In genomic region chr19:46571878-46572244, GRCm38 (mm10) we compare ENCODE assay signal across 9 mouse cellular contexts. TPM values are rescaled to one million over a fixed set of nuclear protein-coding genes. Genes with fewer than 3 reads are reported as not detected.
DNase-seq lines count a peak whose midpoint lies in the region; ATAC-seq lines count a peak whose summit lies in the region.
"Had no signal": no experiment of that assay in that cellular context is flagged by ENCODE, and none has a peak within 500 bp of the region (broad histone marks: within the 10 kb centered on the region; RNA-seq: fewer than 3 reads in every experiment).

No protein-coding gene starts in this region.

- H3K4me3 ChIP-seq in heart, embryonic 14.5 days (ENCODE audit: control insufficient read depth in 1 of 2, insufficient read depth in 1 of 2, low read depth in 1 of 2, low read length in 2 of 2): peak overlapping the region; percentile 88 to 90; a peak in 3 of 4 replicates
- H3K4me3 ChIP-seq in brown adipose tissue, adult 24 weeks (ENCODE audit: insufficient read depth, low read depth, low read length): peak overlapping the region; percentile 33
- peak overlapping the region; percentile 79 for H3K4me3 ChIP-seq in hindbrain, embryonic 13.5 days
- H3K4me3 ChIP-seq in midbrain, embryonic 15.5 days: peak overlapping the region; percentile 73

- peak overlapping the region in 1 of 2 experiments; percentile 55; a peak in 1 of 4 replicates for H3K27ac ChIP-seq in heart, embryonic 14.5 days (replicated peaks in 1 of 2; ENCODE audit: control insufficient read depth in 1 of 2, insufficient read depth in 1 of 2, low read depth in 2 of 2, low read length in 2 of 2)
- H3K27ac ChIP-seq in brown adipose tissue, adult 24 weeks (replicated peaks; ENCODE audit: low read depth, low read length): no peak overlapping the region
- H3K27ac ChIP-seq in hindbrain, embryonic 13.5 days: peak overlapping the region; percentile 90; the same call in 1 of the 2 replicates
- peak overlapping the region; percentile 82 for H3K27ac ChIP-seq in midbrain, embryonic 15.5 days

- no peak for DNase-seq in heart, postnatal 4 days
- DNase-seq in frontal cortex, adult 2 months (ENCODE audit: extremely low spot score in 1 of 2, low spot score in 1 of 2): no peak
- no peak for DNase-seq in layer of hippocampus, postnatal 10 days (ENCODE audit: low spot score in 2 of 2)
- no peak for DNase-seq in cerebellum, adult 9-11 months

- H3K4me1 ChIP-seq in heart, embryonic 14.5 days (ENCODE audit: control insufficient read depth in 2 of 2, insufficient read depth in 2 of 2, low read length in 2 of 2): peaks cover 0 to 12% of the 10 kb centered on the region in 2 experiments; a peak in 2 of 4 replicates
- H3K4me1 ChIP-seq in brown adipose tissue, adult 24 weeks (ENCODE audit: control insufficient read depth, insufficient read depth, insufficient read length, low read length): no peaks in the 10 kb centered on the region; the same call in 1 of the 2 replicates
- H3K4me1 ChIP-seq in hindbrain, embryonic 13.5 days (replicated peaks): peaks cover 36% of the 10 kb centered on the region
- H3K4me1 ChIP-seq in midbrain, embryonic 15.5 days: peaks cover 25% of the 10 kb centered on the region

- ATAC-seq in heart, embryonic 14.5 days (ENCODE audit: insufficient number of reproducible peaks, insufficient read depth, low FRiP score, low read depth): no peak
- ATAC-seq in hindbrain, embryonic 13.5 days (ENCODE audit: low FRiP score): no peak
- ATAC-seq in midbrain, embryonic 15.5 days (replicated peaks): no peak

- no peaks in the 10 kb centered on the region for H3K27me3 ChIP-seq in heart, embryonic 14.5 days (ENCODE audit: control insufficient read depth, insufficient read depth, low read length)
- no peaks in the 10 kb centered on the region for H3K27me3 ChIP-seq in hindbrain, embryonic 13.5 days
- no peaks in the 10 kb centered on the region for H3K27me3 ChIP-seq in midbrain, embryonic 15.5 days (replicated peaks)
- H3K27me3 ChIP-seq: Patski had no signal

- H3K36me3 ChIP-seq in heart, embryonic 14.5 days (ENCODE audit: control insufficient read depth, insufficient read depth, low read length): no peaks in the 10 kb centered on the region
- H3K36me3 ChIP-seq in hindbrain, embryonic 13.5 days: peaks cover 7% of the 10 kb centered on the region
- H3K36me3 ChIP-seq in midbrain, embryonic 15.5 days (replicated peaks): no peaks in the 10 kb centered on the region

- H3K9me3 ChIP-seq in heart, embryonic 14.5 days (ENCODE audit: control insufficient read depth, low read length): no peaks in the 10 kb centered on the region
- H3K9me3 ChIP-seq in hindbrain, embryonic 13.5 days: no peaks in the 10 kb centered on the region
- H3K9me3 ChIP-seq in midbrain, embryonic 15.5 days: no peaks in the 10 kb centered on the region

- WGBS in heart, embryonic 14.5 days: 27% methylated on average over 10 of the region's 10 CpGs
- 15% methylated on average over 10 of the region's 10 CpGs for WGBS in hindbrain, embryonic 13.5 days
- WGBS in midbrain, embryonic 15.5 days: 12% methylated on average over 10 of the region's 10 CpGs

- H3K9ac ChIP-seq in heart, embryonic 14.5 days (ENCODE audit: low read length): peak overlapping the region; percentile 81
- H3K9ac ChIP-seq in hindbrain, embryonic 13.5 days: peak overlapping the region; percentile 89
- H3K9ac ChIP-seq in midbrain, embryonic 15.5 days: peak overlapping the region; percentile 70

- H3K4me2 ChIP-seq in heart, embryonic 14.5 days (ENCODE audit: low read length): peak overlapping the region; percentile 83
- H3K4me2 ChIP-seq in hindbrain, embryonic 13.5 days: peak overlapping the region; percentile 71
- H3K4me2 ChIP-seq in midbrain, embryonic 15.5 days: peak overlapping the region; percentile 83

RNA-seq across cellular contexts. Expression of gene Arl3, which starts 1.1 kb away (rescaled TPM):
- 54.4 and 72.5 TPM in 2 replicates for polyA plus RNA-seq in heart, embryonic 14.5 days (2014; fragmentation: Nextera tagmentation; extraction: Ambion mirVana)
- total RNA-seq in heart, postnatal 4 days (2021): 10 to 100 TPM; 29.6 to 31.1 TPM
- polyA plus RNA-seq in brown adipose tissue, adult 24 weeks (2012; ENCODE audit: insufficient read depth, insufficient read length, missing spikeins): 44.9 and 58.1 TPM in 2 replicates
- 212 and 220 TPM in 2 replicates for polyA plus RNA-seq in hindbrain, embryonic 13.5 days (2015; fragmentation: Nextera tagmentation; extraction: Ambion mirVana)
- polyA plus RNA-seq in midbrain, embryonic 15.5 days (2015; fragmentation: Nextera tagmentation; extraction: Ambion mirVana): 209 and 210 TPM in 2 replicates
- 249 and 253 TPM in 2 replicates for polyA plus RNA-seq in frontal cortex, adult 2 months (2012; rRNA removed)
- 100 to 1,000 TPM; 133 to 138 TPM for total RNA-seq in layer of hippocampus, postnatal 10 days (2021)

RNA-seq across cellular contexts. Expression of gene Sfxn2, which starts 1.3 kb away (rescaled TPM):
- polyA plus RNA-seq in heart, embryonic 14.5 days (2014; fragmentation: Nextera tagmentation; extraction: Ambion mirVana): 8.0 and 8.8 TPM in 2 replicates
- 1 to 10 TPM; 4.6 to 6.4 TPM for total RNA-seq in heart, postnatal 4 days (2021)
- 3.8 and 6.4 TPM in 2 replicates for polyA plus RNA-seq in brown adipose tissue, adult 24 weeks (2012; ENCODE audit: insufficient read depth, insufficient read length, missing spikeins)
- 10.3 and 12.6 TPM in 2 replicates for polyA plus RNA-seq in hindbrain, embryonic 13.5 days (2015; fragmentation: Nextera tagmentation; extraction: Ambion mirVana)
- 10.5 and 11.7 TPM in 2 replicates for polyA plus RNA-seq in midbrain, embryonic 15.5 days (2015; fragmentation: Nextera tagmentation; extraction: Ambion mirVana)
- 6.0 and 7.5 TPM in 2 replicates for polyA plus RNA-seq in frontal cortex, adult 2 months (2012; rRNA removed)
- 1 to 10 TPM; 8.5 to 9.9 TPM for total RNA-seq in layer of hippocampus, postnatal 10 days (2021)

RNA-seq across cellular contexts. Expression of gene Wbp1l, which starts 27.0 kb away (rescaled TPM):
- 48.8 and 49.3 TPM in 2 replicates for polyA plus RNA-seq in heart, embryonic 14.5 days (2014; fragmentation: Nextera tagmentation; extraction: Ambion mirVana)
- total RNA-seq in heart, postnatal 4 days (2021): 10 to 100 TPM; 60.5 to 61.2 TPM
- 18.9 and 24.4 TPM in 2 replicates for polyA plus RNA-seq in brown adipose tissue, adult 24 weeks (2012; ENCODE audit: insufficient read depth, insufficient read length, missing spikeins)
- polyA plus RNA-seq in hindbrain, embryonic 13.5 days (2015; fragmentation: Nextera tagmentation; extraction: Ambion mirVana): 42.2 and 44.5 TPM in 2 replicates
- 41.1 and 42.6 TPM in 2 replicates for polyA plus RNA-seq in midbrain, embryonic 15.5 days (2015; fragmentation: Nextera tagmentation; extraction: Ambion mirVana)
- 26.8 and 29.1 TPM in 2 replicates for polyA plus RNA-seq in frontal cortex, adult 2 months (2012; rRNA removed)
- 10 to 100 TPM; 32.5 to 39.0 TPM for total RNA-seq in layer of hippocampus, postnatal 10 days (2021)

Comparison
In these comparisons a context has a peak if more than half of its experiments do, and no peak if none do; other contexts are left out.
1. H3K4me3 ChIP-seq: peak in every context shown above with its lines; median percentile 89 in heart, embryonic 14.5 days; 79 in hindbrain, embryonic 13.5 days; 73 in midbrain, embryonic 15.5 days; 33 in brown adipose tissue, adult 24 weeks.